Mouse (Mus musculus) thymus, postnatal 14 days (tissue): ENCODE measurements around the gene Nfya.

Source experiments
- DNase-seq: peaks from one replicate; pipeline ENCODE4 v3.0.0; 2021

Nfya gene

GRCm38 (mm10) chr17:48427852-48428530 lies 18.3 kb upstream of the Nfya start:
- DNase-seq = peak; percentile 58

- peak; percentile 34 for DNase-seq
Measured at GRCm38 (mm10) chr17:48426991-48427750, 17.5 kb upstream of the Nfya start.

GRCm38 (mm10) chr17:48425823-48426612 lies 16.3 kb upstream of the Nfya start:
- DNase-seq = peak; percentile 57

GRCm38 (mm10) chr17:48424237-48424636 lies 14.5 kb upstream of the Nfya start:
- DNase-seq = no peak

- no peak for DNase-seq
Measured at GRCm38 (mm10) chr17:48419571-48419970, 9.9 kb upstream of the Nfya start.

GRCm38 (mm10) chr17:48418781-48419180 lies 9.1 kb upstream of the Nfya start:
- no peak for DNase-seq

GRCm38 (mm10) chr17:48418174-48418573 lies 8.5 kb upstream of the Nfya start:
- DNase-seq = no peak

GRCm38 (mm10) chr17:48417521-48417920 lies 7.8 kb upstream of the Nfya start:
- DNase-seq = no peak

GRCm38 (mm10) chr17:48416425-48417195 lies 6.9 kb upstream of the Nfya start:
- DNase-seq = peak; percentile 85

GRCm38 (mm10) chr17:48416011-48416410 lies 6.3 kb upstream of the Nfya start:
- no peak for DNase-seq

GRCm38 (mm10) chr17:48411241-48411640 lies 1.5 kb upstream of the Nfya start:
- no peak for DNase-seq

- DNase-seq = no peak
Measured at GRCm38 (mm10) chr17:48410299-48410785, 636 bp upstream of the Nfya start.

GRCm38 (mm10) chr17:48408526-48409291 lies 997 bp downstream of the Nfya start:
- DNase-seq = peak; percentile 90

GRCm38 (mm10) chr17:48407910-48408525 lies 1.7 kb downstream of the Nfya start:
- DNase-seq = no peak

- no peak for DNase-seq
Measured at GRCm38 (mm10) chr17:48407154-48407553, 2.6 kb downstream of the Nfya start.

- no peak for DNase-seq
Measured at GRCm38 (mm10) chr17:48404706-48405105, 5.0 kb downstream of the Nfya start.

GRCm38 (mm10) chr17:48403848-48404247 lies 5.9 kb downstream of the Nfya start:
- no peak for DNase-seq

- DNase-seq = no peak
Measured at GRCm38 (mm10) chr17:48402751-48403150, 7.0 kb downstream of the Nfya start.

- DNase-seq = no peak
Measured at GRCm38 (mm10) chr17:48401710-48402109, 8.0 kb downstream of the Nfya start.

- no peak for DNase-seq
Measured at GRCm38 (mm10) chr17:48392616-48393015, 17.1 kb downstream of the Nfya start.

- no peak for DNase-seq
Measured at GRCm38 (mm10) chr17:48391446-48391845, 18.3 kb downstream of the Nfya start.
